Mouse (Mus musculus) WW6 (cell line): Measurements from ENCODE around the gene Ahcy.
"Not testable (repeated sequence)": the region's sequence is repeated elsewhere in the genome, so short reads cannot be mapped to it uniquely, and the experiment has no call there.

Experiments used
- DNase-seq: peaks from one replicate; pipeline ENCODE4 v3.0.0-alpha.2; 2013; ENCODE audit warnings: low read depth, low spot score

Gene Ahcy

DNA sequence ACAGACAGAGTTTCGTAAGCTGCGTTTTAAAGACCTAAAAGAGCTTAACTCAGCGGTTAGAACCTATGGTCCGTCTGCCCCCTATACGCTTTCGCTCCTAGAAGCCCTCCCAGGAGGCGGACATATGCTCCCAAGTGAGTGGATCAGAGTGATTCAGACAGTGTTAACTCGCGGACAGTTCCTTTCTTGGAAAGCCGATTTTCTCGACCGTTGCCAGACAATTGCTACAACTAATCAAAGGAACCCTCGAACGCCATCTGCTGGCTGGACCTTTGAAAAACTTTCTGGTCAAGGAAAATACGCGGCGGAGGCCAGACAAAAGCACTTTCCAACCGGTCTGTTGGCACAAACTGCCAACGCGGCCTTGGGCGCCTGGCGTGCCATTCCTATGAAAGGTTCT lies 54.6 kb downstream of the Ahcy start:
- peak; percentile 72 for DNase-seq

GRCm38 (mm10) chr2:155018762-155019641 lies 55.3 kb downstream of the Ahcy start:
- DNase-seq: peak; percentile 63

- not testable (repeated sequence) for DNase-seq
Observed at GRCm38 (mm10) chr2:155018251-155018755, 56.0 kb downstream of the Ahcy start, which contains the start of gene Gm14226. Gene Gm14226 (plus strand): TSS chr2:155018266.

- DNase-seq: not testable (repeated sequence)
Observed at GRCm38 (mm10) chr2:155016751-155017150, 57.5 kb downstream of the Ahcy start.

DNA sequence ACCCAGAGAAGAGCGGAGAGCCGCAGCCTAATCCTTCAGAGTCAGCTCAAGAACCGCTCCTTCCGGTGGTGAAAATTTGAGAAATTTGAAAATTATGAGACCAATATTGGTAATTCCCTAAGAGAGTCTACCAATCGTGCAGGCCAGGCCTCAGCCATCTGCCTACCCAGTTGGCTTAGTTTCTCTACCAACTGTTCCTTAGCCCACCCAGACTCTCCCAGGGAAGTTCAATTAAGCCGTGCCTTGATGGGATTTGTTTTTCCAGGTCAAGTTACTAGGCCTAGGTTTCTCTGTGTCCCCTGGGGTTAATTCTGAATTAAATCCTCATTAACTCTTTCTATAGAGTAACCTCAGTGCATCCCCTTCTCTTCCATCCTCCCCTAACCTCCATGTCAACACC lies 61.3 kb downstream of the Ahcy start:
- DNase-seq: no peak

GRCm38 (mm10) chr2:155011086-155011656 lies 63.1 kb downstream of the Ahcy start:
- no peak for DNase-seq
